Mouse (Mus musculus) limb, embryonic 13.5 days (tissue): ENCODE results near the gene Ces2a. TPM values are rescaled to one million over a fixed set of nuclear protein-coding genes. Genes with fewer than 3 reads are reported as not detected.

Source experiments
- ATAC-seq: fragments of 200-750 bp; cut with Nextera tagmentation; 2 replicates; pipeline ENCODE4 v1.8.0; 2017; ENCODE audit warnings: low read depth, moderate number of reproducible peaks, moderate TSS enrichment; ENCODE audit not compliant: low FRiP score
- H3K27ac ChIP-seq: fragments of 300-500 bp; sonication (generic); 2 replicates; pipeline ENCODE4 v1.5.1; 2015; ENCODE audit warnings: inconsistent platforms, mild to moderate bottlenecking, moderate library complexity
- H3K27me3 ChIP-seq: fragments of 300-500 bp; sonication (generic); 2 replicates; pipeline ENCODE4 v1.6.1; 2015; ENCODE audit warnings: mild to moderate bottlenecking, inconsistent platforms
- H3K36me3 ChIP-seq: fragments of 300-500 bp; sonication (generic); 2 replicates; pipeline ENCODE4 v1.6.1; 2015; ENCODE audit warnings: inconsistent platforms, mild to moderate bottlenecking, moderate library complexity
- H3K4me1 ChIP-seq: fragments of 300-500 bp; sonication (generic); 2 replicates; pipeline ENCODE4 v1.6.1; 2015; ENCODE audit warnings: inconsistent platforms
- H3K4me2 ChIP-seq: fragments of 300-500 bp; sonication (generic); replicated peaks from 2 replicates; pipeline ENCODE4 v1.6.1; 2015; ENCODE audit warnings: inconsistent platforms, mild to moderate bottlenecking, moderate library complexity
- H3K4me3 ChIP-seq: fragments of 300-500 bp; sonication (generic); 2 replicates; pipeline ENCODE4 v1.5.1; 2015; ENCODE audit warnings: moderate library complexity, mild to moderate bottlenecking, inconsistent platforms
- H3K9ac ChIP-seq: fragments of 300-500 bp; sonication (generic); 2 replicates; pipeline ENCODE4 v1.6.1; 2015; ENCODE audit warnings: mild to moderate bottlenecking, inconsistent platforms
- H3K9me3 ChIP-seq: fragments of 300-500 bp; sonication (generic); 2 replicates; pipeline ENCODE4 v1.6.1; 2016; ENCODE audit warnings: inconsistent platforms
- WGBS: fragments of 180-500 bp; shearing (Covaris S2); methylation state at CpG from one replicate; pipeline ENCODE4 v1.1.7; 2015; 5-methylcytosine and 5-hydroxymethylcytosine counted together
- microRNA-seq: library from miRNA; unstranded; fragments of <30 nt; microRNA quantifications from one replicate; pipeline ENCODE4, GENCODE M21; 2016
- polyA plus RNA-seq: library from polyadenylated mRNA; unstranded; fragments of >200 nt; fragmentation: Nextera tagmentation; extraction: Ambion mirVana; gene quantifications from 2 replicates; pipeline ENCODE4 v1.2.1, GENCODE M21; 2015

Gene Ces2a
- polyA plus RNA-seq, 1 experiment from 2014 or later, result not detected

- ATAC-seq, result no peak
- Histone ChIP-seq H3K4me3 (no peak overlapping the region), H3K27ac (no peak overlapping the region), H3K4me1 (no peaks in the 10 kb centered on the region), H3K36me3 (no peaks in the 10 kb centered on the region), H3K27me3 (no peaks in the 10 kb centered on the region), H3K9me3 (no peaks in the 10 kb centered on the region), H3K4me2 (no peak overlapping the region), H3K9ac (no peak overlapping the region)
- WGBS, result 73% methylated on average over 4 of the region's 4 CpGs
Observed at GRCm38 (mm10) chr8:104766485-104766884, 32.7 kb downstream of the Ces2a start.

GRCm38 (mm10) chr8:104770365-104770764, 36.6 kb downstream of the Ces2a start:
- ATAC-seq, result no peak
- no peak overlapping the region for H3K9ac ChIP-seq
- H3K27ac ChIP-seq, result no peak overlapping the region
- H3K9me3 ChIP-seq, result no peaks in the 10 kb centered on the region
- H3K4me2 ChIP-seq, result no peak overlapping the region
- H3K4me1 ChIP-seq, result no peaks in the 10 kb centered on the region
- no peak overlapping the region for H3K4me3 ChIP-seq
- 92% methylated on average over 3 of the region's 3 CpGs for WGBS
- no peaks in the 10 kb centered on the region for H3K36me3 ChIP-seq
- H3K27me3 ChIP-seq, result no peaks in the 10 kb centered on the region

GRCm38 (mm10) chr8:104787049-104787448, 53.2 kb downstream of the Ces2a start:
- no peak overlapping the region for H3K9ac ChIP-seq
- no peaks in the 10 kb centered on the region for H3K36me3 ChIP-seq
- H3K4me3 ChIP-seq, result no peak overlapping the region
- no peaks in the 10 kb centered on the region for H3K27me3 ChIP-seq
- H3K9me3 ChIP-seq, result no peaks in the 10 kb centered on the region
- H3K4me1 ChIP-seq, result no peaks in the 10 kb centered on the region
- no peak for ATAC-seq
- H3K4me2 ChIP-seq, result no peak overlapping the region
- 50% methylated on average over 1 of the region's 1 CpGs for WGBS
- no peak overlapping the region for H3K27ac ChIP-seq

GRCm38 (mm10) chr8:104788929-104789328, 55.1 kb downstream of the Ces2a start:
- Histone ChIP-seq H3K9ac (no peak overlapping the region), H3K4me1 (no peaks in the 10 kb centered on the region), H3K4me2 (no peak overlapping the region), H3K36me3 (no peaks in the 10 kb centered on the region), H3K27me3 (no peaks in the 10 kb centered on the region), H3K4me3 (no peak overlapping the region), H3K27ac (no peak overlapping the region), H3K9me3 (no peaks in the 10 kb centered on the region)
- ATAC-seq, result no peak
- 67% methylated on average over 2 of the region's 2 CpGs for WGBS

- H3K4me1 ChIP-seq, result no peaks in the 10 kb centered on the region
- H3K9ac ChIP-seq, result no peak overlapping the region
- H3K9me3 ChIP-seq, result no peaks in the 10 kb centered on the region
- no peaks in the 10 kb centered on the region for H3K27me3 ChIP-seq
- no peak overlapping the region for H3K4me3 ChIP-seq
- WGBS, result 65% methylated on average over 3 of the region's 3 CpGs
- no peak overlapping the region for H3K27ac ChIP-seq
- H3K36me3 ChIP-seq, result no peaks in the 10 kb centered on the region
- no peak overlapping the region for H3K4me2 ChIP-seq
- ATAC-seq, result no peak
Observed at GRCm38 (mm10) chr8:104789886-104790680, 56.3 kb downstream of the Ces2a start.

Small RNA genes within 50 kb of the gene (microRNA-seq; reads per million reads assigned to microRNA genes)
- not detected for gene Gm44328

Other genes starting within 250 kb of the Ces2a start
- 0.29 and 0.45 TPM in 2 replicates for gene Terb1, start 224.1 kb upstream of the Ces2a start, polyA plus RNA-seq
- 116 and 122 TPM in 2 replicates for gene Nae1, start 199.4 kb upstream of the Ces2a start, polyA plus RNA-seq
- 0.83 and 0.93 TPM in 2 replicates for gene Car7, start 199.3 kb upstream of the Ces2a start, polyA plus RNA-seq
- gene Pdp2, start 142.6 kb upstream of the Ces2a start, polyA plus RNA-seq, result 13.8 and 14.0 TPM in 2 replicates
- gene Cdh16, start 109.6 kb upstream of the Ces2a start, polyA plus RNA-seq, result 0.22 TPM in 1 of 2 replicates, not detected in the other
- gene Rrad, start 102.7 kb upstream of the Ces2a start, polyA plus RNA-seq, result 18.1 TPM in 2 replicates
- 88.9 and 89.4 TPM in 2 replicates for gene Ciao2b, start 92.0 kb upstream of the Ces2a start, polyA plus RNA-seq
- 0.09 TPM in 1 of 2 replicates, not detected in the other for gene Ces2b, start 97.6 kb downstream of the Ces2a start, polyA plus RNA-seq
- gene Ces2c, start 113.1 kb downstream of the Ces2a start, polyA plus RNA-seq, result not detected in 2 replicates
- 0.06 TPM in 1 of 2 replicates, not detected in the other for gene Ces2e, start 192.3 kb downstream of the Ces2a start, polyA plus RNA-seq
- gene Ces2f, start 213.4 kb downstream of the Ces2a start, polyA plus RNA-seq, result 0.06 and 0.13 TPM in 2 replicates
- 0.05 and 0.24 TPM in 2 replicates for gene Ces2g, start 227.7 kb downstream of the Ces2a start, polyA plus RNA-seq